Mouse (Mus musculus): Measurements from ENCODE around the gene Pelo.
A peak's percentile ranks its signal among the peaks of the same experiment; 100 is the strongest.

The Pelo gene

DNA sequence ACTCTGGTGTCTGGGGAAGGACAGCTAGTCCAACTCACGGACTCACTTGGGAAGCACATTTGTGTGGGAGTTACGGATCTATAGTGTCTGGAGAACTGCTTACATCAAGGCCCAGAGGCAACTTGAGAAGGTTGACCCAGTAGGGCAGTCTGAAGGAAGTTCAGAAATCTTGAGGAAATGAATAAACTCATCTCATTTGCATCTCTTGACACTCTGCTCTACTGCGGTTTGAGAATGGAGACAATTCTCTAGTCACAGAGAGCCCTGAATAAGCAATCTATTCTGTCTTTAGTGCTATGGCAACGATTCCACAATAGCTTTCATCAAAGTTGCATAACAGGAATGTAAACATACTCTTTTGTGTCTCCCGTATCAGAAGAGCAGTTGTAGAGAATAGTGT lies 7.0 kb upstream of the Pelo start:
- no peak for DNase-seq (ENCODE audit: low spot score in 2 of 2)

- DNase-seq (ENCODE audit: low spot score in 2 of 2): no peak
Observed at GRCm38 (mm10) chr13:115096216-115096615, 6.2 kb upstream of the Pelo start.

GRCm38 (mm10) chr13:115095392-115095791 lies 5.4 kb upstream of the Pelo start:
- DNase-seq (ENCODE audit: low spot score in 2 of 2): no peak

DNA sequence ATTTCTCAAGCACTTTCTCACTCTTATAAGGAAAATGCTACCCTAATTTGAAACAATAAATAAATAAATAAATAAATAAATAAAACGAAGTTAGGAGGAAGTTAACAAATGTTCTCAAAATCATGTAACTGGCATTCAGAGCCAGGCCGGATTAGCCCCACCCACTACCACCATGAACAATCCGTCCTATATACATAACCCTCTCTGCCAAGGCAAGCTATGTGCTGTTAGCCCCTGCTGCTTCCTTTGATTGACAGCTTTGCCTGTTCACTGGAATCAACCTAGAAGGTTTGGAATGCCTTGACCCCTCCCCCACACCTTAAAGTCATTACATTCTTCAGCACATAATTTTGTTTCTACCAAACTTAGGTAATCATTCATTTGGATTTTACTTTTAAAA lies 1.5 kb upstream of the Pelo start:
- DNase-seq (ENCODE audit: low spot score in 2 of 2): no peak

DNA sequence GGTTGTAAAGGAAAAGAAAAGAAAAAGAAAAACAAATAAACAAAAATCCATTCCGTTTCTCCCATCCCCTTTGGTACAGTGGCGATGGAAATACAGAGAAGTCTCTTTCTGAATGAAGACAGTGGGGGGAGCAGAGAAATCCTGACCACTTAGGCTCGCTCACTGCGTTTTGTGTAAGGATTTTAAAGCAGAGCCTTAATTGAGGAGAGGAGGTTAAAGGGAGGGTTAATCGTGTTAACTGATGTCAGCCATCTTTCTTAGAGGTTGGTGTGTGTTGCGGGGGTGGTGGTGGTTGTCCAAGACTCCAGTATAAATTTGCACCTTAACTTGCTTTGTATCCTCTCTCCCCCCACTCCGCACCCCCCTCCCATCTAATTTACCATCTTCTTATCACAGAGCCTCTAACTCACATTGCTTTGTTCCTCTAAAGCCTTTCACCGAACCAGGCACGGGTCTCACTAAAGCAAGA lies 1.0 kb upstream of the Pelo start:
- DNase-seq (ENCODE audit: low spot score in 2 of 2): no peak

- DNase-seq (ENCODE audit: low spot score in 2 of 2): peak in 1 of 2 experiments; percentile 8
Observed at GRCm38 (mm10) chr13:115089395-115090025, 476 bp downstream of the Pelo start.

DNA sequence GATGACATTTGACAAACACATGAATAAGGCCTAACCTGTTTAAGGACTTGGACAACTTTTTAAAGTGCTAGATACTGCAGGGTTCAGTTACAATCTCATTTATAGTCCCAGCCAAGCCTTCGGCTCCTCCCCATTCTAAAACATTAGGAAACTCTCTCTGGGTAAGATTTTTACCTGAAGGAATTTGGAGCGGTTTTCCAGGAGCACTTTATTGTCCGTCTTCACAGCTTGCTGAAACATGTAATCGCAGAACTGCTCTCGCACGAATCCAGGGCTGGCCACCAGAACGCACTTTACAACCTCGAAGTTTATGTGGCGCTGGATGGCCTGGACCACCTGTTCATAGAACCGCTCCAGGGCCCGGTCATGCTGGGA lies 979 bp downstream of the Pelo start:
- DNase-seq (ENCODE audit: low spot score in 2 of 2): no peak

GRCm38 (mm10) chr13:115085974-115086373 lies 4.0 kb downstream of the Pelo start:
- DNase-seq (ENCODE audit: low spot score in 2 of 2): no peak

GRCm38 (mm10) chr13:115082339-115082738 lies 7.6 kb downstream of the Pelo start:
- no peak for DNase-seq (ENCODE audit: low spot score in 2 of 2)

- no peak for DNase-seq (ENCODE audit: low spot score in 2 of 2)
Observed at GRCm38 (mm10) chr13:115079996-115080585, 9.9 kb downstream of the Pelo start.

- no peak for DNase-seq (ENCODE audit: low spot score in 2 of 2)
Observed at GRCm38 (mm10) chr13:115078997-115079685, 10.8 kb downstream of the Pelo start.

DNA sequence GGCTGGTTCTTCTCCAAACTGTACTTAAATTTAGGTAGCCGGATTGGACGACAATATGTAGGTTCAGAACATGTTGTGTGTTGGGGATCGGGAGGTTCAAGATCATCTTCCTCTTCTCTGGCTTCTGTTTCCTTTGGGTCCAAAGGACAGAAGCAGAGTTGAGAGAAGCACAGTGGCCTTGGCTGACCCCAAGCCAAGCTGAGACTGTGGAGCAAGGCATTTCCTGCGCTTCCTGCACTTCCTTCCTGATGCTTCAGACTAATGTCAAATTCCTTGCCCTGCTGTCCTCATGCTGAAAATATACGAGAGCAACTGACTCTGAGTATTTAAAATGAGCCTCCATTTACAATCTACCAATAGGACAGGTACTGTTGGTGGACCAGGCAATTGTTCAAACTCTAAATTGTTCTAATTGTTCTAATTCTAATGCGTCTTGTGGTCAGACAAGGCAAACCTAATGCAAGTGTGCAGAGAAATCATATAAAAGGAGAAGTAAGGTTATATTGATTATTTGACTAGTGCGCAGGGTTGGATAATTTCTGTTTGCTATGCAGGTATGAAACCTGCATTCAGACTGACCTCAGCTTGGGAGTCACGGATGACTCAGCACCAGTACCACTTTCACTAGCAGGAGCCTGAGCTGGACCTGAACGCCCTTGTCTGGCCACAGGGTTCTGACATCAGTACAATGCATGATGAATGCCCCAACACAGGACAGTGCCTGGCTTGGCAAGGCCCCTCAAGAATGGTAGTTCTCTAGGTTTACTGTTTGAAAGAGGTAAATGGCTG lies 12.4 kb downstream of the Pelo start:
- no peak for DNase-seq (ENCODE audit: low spot score in 2 of 2)

GRCm38 (mm10) chr13:115072386-115072785 lies 17.6 kb downstream of the Pelo start:
- no peak for DNase-seq (ENCODE audit: low spot score in 2 of 2)

GRCm38 (mm10) chr13:115071431-115071830 lies 18.6 kb downstream of the Pelo start:
- no peak for DNase-seq (ENCODE audit: low spot score in 2 of 2)

GRCm38 (mm10) chr13:115067968-115068330 lies 22.0 kb downstream of the Pelo start:
- DNase-seq (ENCODE audit: low spot score in 2 of 2): no peak

DNA sequence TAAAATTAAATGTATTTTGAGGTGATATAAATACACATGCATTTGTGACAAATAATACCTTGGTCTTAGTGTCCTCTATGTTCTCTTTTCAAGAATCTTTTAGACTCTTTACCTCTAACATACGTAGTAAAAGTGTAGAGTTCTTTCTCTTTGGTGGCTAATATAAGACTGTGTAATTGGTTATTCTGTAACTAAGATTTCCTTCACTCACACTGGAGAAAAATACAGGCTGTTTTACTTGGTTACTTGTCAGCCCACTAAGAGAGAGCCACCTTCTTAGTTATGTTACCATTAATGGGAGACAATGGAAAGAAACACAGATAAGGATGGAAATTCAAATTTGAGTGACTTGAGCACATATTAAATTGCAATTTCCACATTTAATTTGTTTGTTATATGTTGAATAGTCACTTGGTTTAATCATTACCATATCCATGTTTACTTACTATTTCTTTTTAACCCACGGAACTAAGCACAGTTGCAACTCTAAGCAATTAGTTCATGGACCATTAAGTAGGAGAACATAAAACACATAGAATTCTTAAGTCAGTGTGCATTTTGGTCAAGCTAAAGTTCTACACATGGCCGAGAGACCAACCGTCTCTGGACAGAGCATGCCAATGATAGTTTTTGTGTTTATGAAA lies 22.5 kb downstream of the Pelo start:
- DNase-seq (ENCODE audit: low spot score in 2 of 2): no peak

DNA sequence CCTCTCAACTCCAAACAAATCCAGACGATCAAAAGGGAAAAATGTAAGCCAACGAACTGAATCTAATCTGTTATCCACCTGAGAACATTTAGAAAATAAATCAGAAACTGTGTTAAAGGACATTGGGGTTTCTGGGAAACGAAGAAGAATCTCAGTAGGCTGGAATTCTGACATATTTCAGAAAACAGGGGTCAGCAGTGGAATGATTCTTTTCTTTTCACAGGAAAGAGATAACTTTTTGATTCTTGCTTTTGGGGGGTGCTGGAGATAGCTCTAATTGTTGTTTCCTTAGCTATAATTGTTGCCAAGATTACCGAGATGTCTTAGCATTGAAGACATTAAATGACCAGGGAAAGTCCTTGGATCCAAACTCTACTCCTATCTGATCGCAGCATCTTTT lies 32.4 kb downstream of the Pelo start:
- no peak for DNase-seq (ENCODE audit: low spot score in 2 of 2)

DNA sequence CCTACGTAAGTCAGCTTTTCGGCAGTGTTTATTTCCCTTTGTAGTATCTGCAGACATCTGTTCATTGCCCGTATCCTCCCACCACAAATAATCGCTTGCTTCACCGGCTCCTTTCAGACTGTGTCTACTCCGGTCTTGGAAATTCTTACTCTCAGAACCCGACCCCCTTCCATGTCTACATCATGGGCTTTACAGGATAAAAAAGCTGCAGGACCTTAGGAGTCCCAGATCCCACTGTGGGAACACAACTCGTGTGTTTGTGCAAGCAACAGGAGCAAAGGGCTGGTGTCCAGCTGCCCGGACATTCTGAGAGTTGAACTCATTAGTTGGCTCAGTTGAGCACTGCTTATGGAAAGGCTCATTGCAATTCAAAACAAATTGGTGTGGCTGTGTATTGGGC lies 35.2 kb downstream of the Pelo start:
- DNase-seq (ENCODE audit: low spot score in 2 of 2): no peak

DNA sequence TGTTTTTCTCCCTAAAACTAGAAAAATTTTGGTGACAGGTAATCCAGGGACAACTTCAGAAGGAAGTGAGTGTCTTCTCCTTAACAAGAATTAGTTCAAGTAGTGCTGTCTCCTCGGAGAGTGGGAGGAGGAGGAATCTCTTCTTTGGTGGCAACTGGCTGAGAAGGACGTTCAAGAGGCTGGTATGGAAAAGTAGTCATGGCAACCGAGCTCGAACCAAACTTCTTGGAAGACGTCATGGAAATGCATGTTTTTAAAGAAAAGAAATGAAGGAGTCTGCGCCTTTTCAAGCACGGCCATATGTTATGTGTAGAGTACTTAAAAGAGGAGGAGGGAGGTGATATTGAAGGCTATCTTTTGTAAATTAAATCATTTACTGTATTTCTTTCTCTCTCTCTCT lies 37.4 kb downstream of the Pelo start:
- peak; percentile 15 to 18 for DNase-seq (ENCODE audit: low spot score in 2 of 2)

GRCm38 (mm10) chr13:115050660-115051559 lies 39.1 kb downstream of the Pelo start:
- peak in 1 of 2 experiments; percentile 6 for DNase-seq (ENCODE audit: low spot score in 2 of 2)

DNA sequence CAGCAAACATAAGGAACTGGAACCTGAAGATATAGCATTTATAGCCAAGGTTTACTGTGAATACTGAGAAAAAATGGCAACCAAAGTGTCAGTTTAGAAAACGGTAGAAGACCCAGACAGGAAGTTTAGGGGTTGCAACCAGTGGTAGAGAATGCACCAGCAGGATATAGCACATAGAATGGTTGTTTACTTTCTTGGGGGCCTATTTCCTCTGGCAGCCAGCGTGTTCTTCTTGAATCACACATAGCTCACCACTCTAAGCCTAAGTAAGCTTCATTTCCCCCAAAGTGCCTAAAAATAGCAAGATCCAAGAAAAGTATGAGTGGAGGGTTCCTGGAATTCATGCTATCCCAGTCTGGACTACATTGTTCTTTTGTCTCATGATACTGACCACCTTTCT lies 47.3 kb downstream of the Pelo start:
- no peak for DNase-seq (ENCODE audit: low spot score in 2 of 2)

All from frontal cortex, postnatal 14 days (tissue).